In the genomic region with DNA sequence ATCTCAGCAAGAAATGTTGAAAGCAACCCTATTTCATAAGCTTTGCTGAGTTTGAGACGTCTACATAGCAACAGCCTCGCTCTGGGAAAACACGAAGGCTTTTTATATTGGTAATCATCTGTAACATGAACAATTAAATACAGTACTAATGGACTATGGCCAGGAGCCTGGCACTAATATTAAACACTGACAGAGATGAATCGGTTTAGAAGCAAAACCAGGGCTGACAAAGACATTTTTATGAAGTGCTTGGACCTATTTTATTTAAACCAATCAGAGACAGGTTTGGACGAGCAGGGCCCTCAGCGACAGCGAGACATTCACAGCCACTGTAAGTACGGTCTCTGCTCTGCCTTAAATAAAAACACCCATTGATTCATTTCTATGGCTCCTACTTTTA, we compare ENCODE assay signal across 15 mouse cellular contexts.
DNase-seq lines count a peak whose midpoint lies in the region; ATAC-seq and TF ChIP-seq lines count a peak whose summit lies in the region.
"Had no signal": no experiment of that assay in that cellular context is flagged by ENCODE, and none has a peak within 500 bp of the region (broad histone marks: within the 10 kb centered on the region; RNA-seq: fewer than 3 reads in every experiment).

No protein-coding gene starts in this region.

- no peak overlapping the region for H3K9ac ChIP-seq in embryonic facial prominence, embryonic 13.5 days
- no peak overlapping the region for H3K9ac ChIP-seq in limb, embryonic 13.5 days
- H3K9ac ChIP-seq in intestine, embryonic 16.5 days (ENCODE audit: low read depth, low read length): no peak overlapping the region
- H3K9ac ChIP-seq: embryonic facial prominence, embryonic 12.5 days; heart, embryonic 15.5 days had no signal

- H3K27ac ChIP-seq in embryonic facial prominence, embryonic 13.5 days: peak overlapping the region; percentile 44; the same call in 1 of the 2 replicates
- H3K27ac ChIP-seq in embryonic facial prominence, embryonic 10.5 days (replicated peaks): no peak overlapping the region
- H3K27ac ChIP-seq in layer of hippocampus, adult 2 months: peak overlapping the region; percentile 80
- no peak overlapping the region for H3K27ac ChIP-seq in limb, embryonic 13.5 days
- no peak overlapping the region for H3K27ac ChIP-seq in intestine, embryonic 16.5 days (ENCODE audit: low read length)
- H3K27ac ChIP-seq: embryonic facial prominence, embryonic 12.5 days; heart, embryonic 15.5 days; macrophage had no signal

- H3K36me3 ChIP-seq in embryonic facial prominence, embryonic 13.5 days: peaks cover 29% of the 10 kb centered on the region
- peaks cover 33% of the 10 kb centered on the region for H3K36me3 ChIP-seq in embryonic facial prominence, embryonic 10.5 days (replicated peaks)
- peaks cover 52% of the 10 kb centered on the region for H3K36me3 ChIP-seq in limb, embryonic 13.5 days
- H3K36me3 ChIP-seq in intestine, embryonic 16.5 days (ENCODE audit: control insufficient read depth, insufficient read depth, low read length): no peaks in the 10 kb centered on the region; the same call in none of the 2 replicates

- 45% methylated on average over 8 of the region's 8 CpGs for WGBS in embryonic facial prominence, embryonic 13.5 days
- 88% methylated on average over 8 of the region's 8 CpGs for WGBS in embryonic facial prominence, embryonic 10.5 days
- 20% methylated on average over 8 of the region's 8 CpGs for WGBS in limb, embryonic 13.5 days
- WGBS in intestine, embryonic 16.5 days: 68% methylated on average over 8 of the region's 8 CpGs

- H3K9me3 ChIP-seq in embryonic facial prominence, embryonic 13.5 days: no peaks in the 10 kb centered on the region
- H3K9me3 ChIP-seq in embryonic facial prominence, embryonic 10.5 days: no peaks in the 10 kb centered on the region
- H3K9me3 ChIP-seq in limb, embryonic 13.5 days: no peaks in the 10 kb centered on the region
- H3K9me3 ChIP-seq in intestine, embryonic 16.5 days (ENCODE audit: control insufficient read depth, low read length): no peaks in the 10 kb centered on the region
- H3K9me3 ChIP-seq: embryonic facial prominence, embryonic 12.5 days; heart, embryonic 15.5 days had no signal

- no peak for ATAC-seq in embryonic facial prominence, embryonic 13.5 days (ENCODE audit: insufficient number of reproducible peaks, insufficient read depth, low FRiP score, low TSS enrichment, low read depth)
- peak; percentile 60; the same call in 1 of the 2 replicates for ATAC-seq in limb, embryonic 13.5 days (ENCODE audit: low FRiP score, low read depth)
- no peak for ATAC-seq in activated CD4-positive, CD25-positive, alpha-beta regulatory T cell, adult 4 months
- ATAC-seq in intestine, embryonic 16.5 days: no peak

- no peak for DNase-seq in embryonic facial prominence, embryonic 10.5 days (ENCODE audit: low spot score)
- DNase-seq in layer of hippocampus, adult 2 months (ENCODE audit: low spot score in 2 of 2): no peak
- DNase-seq in layer of hippocampus, postnatal 10 days (ENCODE audit: low spot score in 2 of 2): no peak
- peak; percentile 65 for DNase-seq in Muller cell, postnatal 12 days (ENCODE audit: inconsistent ontology term)
- DNase-seq: cerebellum, adult 8-10 months; gastrocnemius, postnatal 36 days; kidney, adult 18-20 months; liver had no signal

- TF ChIP-seq CTCF in layer of hippocampus, adult 2 months (conservative IDR thresholded peaks at IDR 0.05): no peak

- H3K4me1 ChIP-seq in embryonic facial prominence, embryonic 13.5 days: peaks cover 36% of the 10 kb centered on the region
- H3K4me1 ChIP-seq in embryonic facial prominence, embryonic 10.5 days: peaks cover 10% of the 10 kb centered on the region
- H3K4me1 ChIP-seq in limb, embryonic 13.5 days: peaks cover 25% of the 10 kb centered on the region
- 0 out of 2 replicates have a peak, but pooled peaks cover 2% of the 10 kb centered on the region for H3K4me1 ChIP-seq in intestine, embryonic 16.5 days (ENCODE audit: control insufficient read depth, insufficient read depth, low read length)

- H3K4me3 ChIP-seq in embryonic facial prominence, embryonic 13.5 days: no peak overlapping the region
- H3K4me3 ChIP-seq in embryonic facial prominence, embryonic 10.5 days: no peak overlapping the region
- H3K4me3 ChIP-seq in layer of hippocampus, adult 2 months: peak overlapping the region; percentile 33
- H3K4me3 ChIP-seq in limb, embryonic 13.5 days: no peak overlapping the region
- no peak overlapping the region for H3K4me3 ChIP-seq in intestine, embryonic 16.5 days (ENCODE audit: low read length)
- H3K4me3 ChIP-seq: embryonic facial prominence, embryonic 12.5 days; heart, embryonic 15.5 days had no signal

- H3K4me2 ChIP-seq in embryonic facial prominence, embryonic 13.5 days: no peak overlapping the region
- peak overlapping the region; percentile 41 for H3K4me2 ChIP-seq in limb, embryonic 13.5 days (replicated peaks)
- no peak overlapping the region for H3K4me2 ChIP-seq in intestine, embryonic 16.5 days (ENCODE audit: low read depth, low read length)
- H3K4me2 ChIP-seq: embryonic facial prominence, embryonic 12.5 days; heart, embryonic 15.5 days had no signal

- no peaks in the 10 kb centered on the region for H3K27me3 ChIP-seq in embryonic facial prominence, embryonic 13.5 days
- H3K27me3 ChIP-seq in embryonic facial prominence, embryonic 10.5 days (replicated peaks; ENCODE audit: low read depth, poor library complexity, severe bottlenecking): no peaks in the 10 kb centered on the region
- H3K27me3 ChIP-seq in limb, embryonic 13.5 days: no peaks in the 10 kb centered on the region
- H3K27me3 ChIP-seq in intestine, embryonic 16.5 days (replicated peaks; ENCODE audit: control insufficient read depth, insufficient read depth, low read length): no peaks in the 10 kb centered on the region
- H3K27me3 ChIP-seq: embryonic facial prominence, embryonic 12.5 days; heart, embryonic 15.5 days had no signal

Comparison
In these comparisons a context has a peak if more than half of its experiments do, and no peak if none do; other contexts are left out.
1. H3K27ac ChIP-seq: peak in embryonic facial prominence, embryonic 13.5 days (single experiment) and layer of hippocampus, adult 2 months (single experiment); none in embryonic facial prominence, embryonic 10.5 days (single experiment), limb, embryonic 13.5 days (single experiment) and intestine, embryonic 16.5 days (single experiment).